Mouse (Mus musculus) lung, postnatal 0 days (tissue): ENCODE measurements at regions not wholly inside any gene's neighbourhood (a gene's known extent, or its start where the extent isn't known, plus 50 kb on each side); places are given as distances from the start of the nearest gene placed in this dataset.
A peak's percentile ranks its signal among the peaks of the same experiment; 100 is the strongest.

Experiments used
- CTCF ChIP-seq: IDR thresholded peaks from 2 replicates; pipeline ENCODE4 v1.5.1; 2016; ENCODE audit warnings: antibody characterized with exemption, mild to moderate bottlenecking
- EP300 ChIP-seq: IDR thresholded peaks from 2 replicates; pipeline ENCODE4 v1.6.1; 2016; ENCODE audit warnings: antibody characterized with exemption, mild to moderate bottlenecking, control low read depth

DNA sequence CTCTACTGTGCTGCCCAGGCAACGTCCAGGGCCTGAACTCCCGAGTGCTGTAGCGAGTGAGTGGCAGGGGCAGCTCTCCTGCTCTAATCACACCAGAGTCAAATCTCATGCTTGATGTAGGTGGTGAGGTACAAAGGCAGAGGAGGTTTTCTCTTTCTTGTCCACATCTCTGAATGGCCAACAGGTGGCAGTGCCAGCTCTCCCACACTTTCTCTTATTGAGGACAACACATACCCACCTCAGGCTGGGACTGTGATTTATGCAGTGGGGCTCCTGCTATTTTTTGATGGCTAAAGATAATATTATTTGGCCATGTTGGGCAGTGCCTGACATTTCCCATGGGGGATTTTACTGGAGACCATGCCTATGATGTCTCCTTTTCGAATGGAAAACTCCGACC, 87.3 kb upstream of the Pwp1 start:
- peak; percentile 62 for TF ChIP-seq CTCF
- TF ChIP-seq EP300, result no peak
